Mouse (Mus musculus): ENCODE results near the gene Nrxn2. TPM values are rescaled to one million over a fixed set of nuclear protein-coding genes. Genes with fewer than 3 reads are reported as not detected.

Gene Nrxn2
- polyA plus RNA-seq (2011; ENCODE audit: insufficient read length, low read depth, missing spikeins) = 0.13 and 0.39 TPM in 2 replicates

DNA sequence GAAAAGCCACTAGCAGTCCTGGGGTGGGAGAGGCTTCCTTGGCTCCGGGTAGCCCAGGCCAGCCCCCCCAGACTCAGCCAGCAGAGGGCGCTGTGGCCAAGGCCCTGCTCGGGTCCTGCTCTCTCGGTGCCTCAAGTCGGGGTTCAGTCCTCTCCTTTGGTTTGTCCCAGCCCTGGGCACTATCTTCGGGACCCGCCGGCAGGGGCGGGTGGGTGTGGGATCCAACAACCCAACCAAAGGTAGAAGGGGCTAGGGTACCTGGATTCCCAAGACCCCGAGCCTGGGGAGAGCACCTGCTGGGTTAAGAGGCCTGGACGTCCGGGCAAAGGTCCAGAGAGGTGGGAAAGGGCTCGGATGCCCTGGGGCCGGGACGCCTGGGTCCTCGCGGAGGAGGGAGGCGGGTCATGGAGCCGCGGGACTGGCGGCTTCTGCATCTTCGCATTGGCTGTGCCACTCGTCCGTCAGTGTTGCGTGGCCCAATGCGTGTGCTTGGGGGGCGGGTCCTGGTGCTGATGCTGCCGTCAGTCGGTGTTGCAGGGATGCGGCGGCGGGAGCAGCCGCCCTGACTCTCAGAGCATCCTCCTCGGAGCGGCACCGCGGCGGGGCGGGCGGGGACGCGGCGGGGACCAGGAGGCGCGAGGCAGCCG lies at the start of gene Nrxn2:
Gene Nrxn2, plus strand, starts transcription at position 499 of the 647 bp plus-strand sequence.
- H3K27ac ChIP-seq (ENCODE audit: insufficient read depth, low read length) = no peak within 1 kb of the TSS
- H3K4me1 ChIP-seq (ENCODE audit: control insufficient read depth, insufficient read depth, low read length) = no peaks in the 10 kb centered on the region
- H3K4me3 ChIP-seq (ENCODE audit: insufficient read depth, low read length) = peak within 1 kb of the TSS; percentile 33
- peak; percentile 79 for TF ChIP-seq CTCF (IDR thresholded peaks at IDR 0.05; ENCODE audit: borderline replicate concordance, insufficient read depth, low read length)
- no peak for TF ChIP-seq POLR2A (IDR thresholded peaks at IDR 0.05; ENCODE audit: low read depth, low read length)

DNA sequence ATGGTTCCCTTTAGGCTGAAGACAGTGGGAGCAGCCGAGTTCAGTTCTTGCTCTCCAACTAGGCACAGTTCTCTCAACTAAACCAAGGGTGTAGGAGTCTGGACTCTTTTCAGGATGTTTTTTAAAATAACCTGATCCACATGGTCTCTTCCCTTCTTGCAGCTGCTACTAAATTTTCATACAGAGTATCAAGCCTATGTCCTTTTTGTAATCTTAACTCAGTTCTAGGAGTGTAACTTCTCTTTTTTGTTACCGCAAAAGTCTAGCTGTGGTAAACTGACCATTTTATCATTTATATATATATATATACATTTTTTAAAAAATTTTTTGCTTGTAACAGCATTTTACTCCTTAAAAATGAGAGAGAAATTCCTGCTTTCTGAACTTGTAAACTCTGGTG lies 48.4 kb upstream of the Nrxn2 start:
- H3K27ac ChIP-seq (ENCODE audit: insufficient read depth, low read length) = no peak overlapping the region
- TF ChIP-seq CTCF (IDR thresholded peaks at IDR 0.05; ENCODE audit: borderline replicate concordance, insufficient read depth, low read length) (no peak), POLR2A (IDR thresholded peaks at IDR 0.05; ENCODE audit: low read depth, low read length) (no peak)
- peaks cover 14% of the 10 kb centered on the region for H3K4me1 ChIP-seq (ENCODE audit: control insufficient read depth, insufficient read depth, low read length)
- no peak overlapping the region for H3K4me3 ChIP-seq (ENCODE audit: insufficient read depth, low read length)

DNA sequence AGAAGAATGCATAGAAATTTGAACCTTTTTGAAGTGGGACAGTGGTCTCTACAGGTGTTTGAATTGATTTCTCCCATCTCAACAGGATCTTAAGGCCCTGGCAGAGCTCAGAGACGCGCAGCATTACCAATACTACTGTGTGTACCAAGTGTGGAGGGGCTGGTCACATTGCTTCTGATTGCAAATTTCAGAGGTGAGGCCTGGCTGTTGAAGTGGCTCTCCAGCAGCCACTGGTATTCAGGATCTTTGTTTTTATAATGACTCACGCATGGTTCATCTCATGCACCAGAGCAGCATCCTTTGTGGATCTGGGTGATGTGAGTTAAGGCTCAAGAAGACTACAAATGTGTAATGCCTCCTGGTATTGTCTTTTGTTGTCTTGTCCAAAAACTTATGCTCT lies 46.1 kb upstream of the Nrxn2 start:
- H3K27ac ChIP-seq (ENCODE audit: insufficient read depth, low read length) = no peak overlapping the region
- H3K4me1 ChIP-seq (ENCODE audit: control insufficient read depth, insufficient read depth, low read length) = peaks cover 8% of the 10 kb centered on the region
- TF ChIP-seq CTCF (IDR thresholded peaks at IDR 0.05; ENCODE audit: borderline replicate concordance, insufficient read depth, low read length) = no peak
- no peak for TF ChIP-seq POLR2A (IDR thresholded peaks at IDR 0.05; ENCODE audit: low read depth, low read length)
- H3K4me3 ChIP-seq (ENCODE audit: insufficient read depth, low read length) = no peak overlapping the region

DNA sequence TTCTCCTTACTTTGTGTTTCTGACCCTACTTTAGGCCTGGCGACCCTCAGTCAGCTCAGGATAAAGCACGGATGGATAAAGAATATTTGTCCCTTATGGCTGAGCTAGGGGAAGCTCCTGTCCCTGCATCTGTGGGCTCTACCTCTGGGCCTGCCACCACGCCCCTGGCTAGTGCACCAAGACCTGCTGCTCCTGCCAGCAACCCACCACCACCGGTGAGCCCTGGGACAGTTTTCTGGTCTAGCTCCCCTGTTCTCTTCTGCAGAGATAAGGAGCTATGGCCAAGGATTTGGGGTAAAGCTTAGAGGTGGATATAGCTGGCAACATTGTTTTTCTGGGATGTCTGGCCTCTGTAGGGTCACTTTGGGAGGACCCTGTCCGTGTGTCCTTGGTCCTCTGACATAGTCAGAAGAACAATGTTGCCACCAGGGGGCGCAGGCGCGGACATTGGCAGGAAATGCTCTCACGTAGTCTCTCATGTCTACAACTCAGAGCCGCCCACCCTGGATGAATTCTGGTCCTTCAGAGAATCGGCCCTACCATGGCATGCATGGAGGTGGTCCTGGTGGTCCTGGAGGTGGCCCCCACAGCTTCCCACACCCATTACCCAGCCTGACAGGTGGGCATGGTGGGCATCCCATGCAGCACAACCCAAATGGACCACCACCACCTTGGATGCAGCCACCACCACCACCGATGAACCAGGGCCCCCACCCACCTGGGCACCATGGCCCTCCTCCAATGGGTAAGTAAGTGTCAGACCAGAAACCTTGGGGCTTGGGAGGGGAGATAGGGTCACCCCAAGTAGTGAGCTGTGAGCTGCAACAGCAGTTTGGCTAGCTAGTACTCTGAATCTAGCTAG lies 44.8 kb upstream of the Nrxn2 start:
- TF ChIP-seq CTCF (IDR thresholded peaks at IDR 0.05; ENCODE audit: borderline replicate concordance, insufficient read depth, low read length) (peak; percentile 67; the same call in 1 of the 2 replicates), POLR2A (IDR thresholded peaks at IDR 0.05; ENCODE audit: low read depth, low read length) (no peak)
- Histone ChIP-seq H3K4me1 (ENCODE audit: control insufficient read depth, insufficient read depth, low read length) (peaks cover 7% of the 10 kb centered on the region), H3K4me3 (ENCODE audit: insufficient read depth, low read length) (no peak overlapping the region), H3K27ac (ENCODE audit: insufficient read depth, low read length) (no peak overlapping the region)

DNA sequence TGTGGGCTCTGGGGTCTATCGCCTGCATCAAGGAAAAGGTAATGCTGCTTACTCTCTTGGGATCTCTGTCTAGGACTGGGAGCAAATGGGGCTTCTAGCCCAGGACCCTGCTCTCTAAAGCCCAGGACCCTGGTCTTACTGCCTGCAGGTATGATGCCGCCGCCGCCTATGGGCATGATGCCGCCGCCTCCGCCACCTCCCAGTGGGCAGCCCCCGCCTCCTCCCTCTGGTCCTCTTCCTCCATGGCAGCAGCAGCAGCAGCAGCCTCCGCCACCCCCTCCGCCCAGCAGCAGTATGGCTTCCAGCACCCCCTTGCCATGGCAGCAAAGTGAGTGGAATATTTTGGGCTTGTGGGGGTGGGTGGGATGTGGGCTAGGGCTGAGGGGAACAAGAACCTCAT lies 44.0 kb upstream of the Nrxn2 start:
- TF ChIP-seq CTCF (IDR thresholded peaks at IDR 0.05; ENCODE audit: borderline replicate concordance, insufficient read depth, low read length) (no peak), POLR2A (IDR thresholded peaks at IDR 0.05; ENCODE audit: low read depth, low read length) (no peak)
- Histone ChIP-seq H3K27ac (ENCODE audit: insufficient read depth, low read length) (no peak overlapping the region), H3K4me3 (ENCODE audit: insufficient read depth, low read length) (no peak overlapping the region), H3K4me1 (ENCODE audit: control insufficient read depth, insufficient read depth, low read length) (peaks cover 7% of the 10 kb centered on the region)

DNA sequence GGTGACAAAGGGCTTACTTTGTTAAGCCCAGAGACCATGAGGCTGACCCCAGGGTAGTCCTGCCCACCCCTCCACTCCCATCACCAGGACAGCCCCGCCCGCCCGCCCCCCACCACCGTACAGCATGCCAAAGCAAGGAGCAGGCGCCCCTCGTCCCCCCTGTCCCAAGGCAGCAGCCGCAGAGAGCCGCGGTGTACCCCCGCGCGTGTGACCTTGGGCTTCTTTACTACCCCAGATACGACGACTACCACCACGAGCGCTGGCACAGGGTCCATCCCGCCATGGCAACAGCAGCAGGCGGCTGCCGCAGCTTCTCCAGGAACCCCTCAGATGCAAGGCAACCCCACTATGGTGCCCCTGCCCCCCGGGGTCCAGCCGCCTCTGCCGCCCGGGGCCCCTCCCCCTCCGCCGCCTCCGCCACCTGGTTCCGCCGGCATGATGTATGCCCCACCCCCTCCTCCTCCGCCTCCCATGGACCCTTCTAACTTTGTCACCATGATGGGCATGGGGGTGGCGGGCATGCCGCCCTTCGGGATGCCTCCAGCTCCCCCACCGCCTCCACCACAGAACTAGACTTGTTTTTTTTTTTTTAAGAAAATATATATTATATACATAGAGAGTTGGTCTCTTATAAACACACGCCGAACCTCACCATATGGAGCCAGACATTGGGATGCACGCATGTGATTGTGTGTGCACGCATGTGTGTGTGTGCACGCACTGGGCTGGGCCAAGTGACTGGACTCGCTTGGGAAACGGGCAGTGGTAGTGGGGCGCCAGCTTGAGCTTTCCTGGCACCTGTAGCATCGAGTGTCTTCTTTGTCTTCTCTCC lies 42.9 kb upstream of the Nrxn2 start:
- Histone ChIP-seq H3K4me3 (ENCODE audit: insufficient read depth, low read length) (no peak overlapping the region), H3K4me1 (ENCODE audit: control insufficient read depth, insufficient read depth, low read length) (peaks cover 7% of the 10 kb centered on the region), H3K27ac (ENCODE audit: insufficient read depth, low read length) (no peak overlapping the region)
- no peak for TF ChIP-seq CTCF (IDR thresholded peaks at IDR 0.05; ENCODE audit: borderline replicate concordance, insufficient read depth, low read length)
- TF ChIP-seq POLR2A (IDR thresholded peaks at IDR 0.05; ENCODE audit: low read depth, low read length) = no peak

DNA sequence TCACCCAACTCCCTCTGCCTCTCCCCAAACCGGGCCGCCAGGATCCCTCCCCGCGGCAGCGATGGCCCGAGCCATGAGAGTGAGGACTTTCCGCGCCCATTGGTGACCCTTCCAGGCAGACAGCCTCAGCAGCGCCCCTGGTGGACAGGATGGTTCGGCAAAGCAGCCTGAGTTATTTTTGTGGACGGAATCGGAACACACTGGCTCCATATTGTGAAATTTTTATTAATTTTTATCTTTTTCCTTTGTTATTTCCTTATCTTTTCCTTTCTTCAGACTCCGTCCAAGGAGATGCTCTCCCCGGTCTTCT lies 42.3 kb upstream of the Nrxn2 start:
- no peak for TF ChIP-seq POLR2A (IDR thresholded peaks at IDR 0.05; ENCODE audit: low read depth, low read length)
- peak; percentile 48; the same call in 1 of the 2 replicates for TF ChIP-seq CTCF (IDR thresholded peaks at IDR 0.05; ENCODE audit: borderline replicate concordance, insufficient read depth, low read length)
- no peak overlapping the region for H3K27ac ChIP-seq (ENCODE audit: insufficient read depth, low read length)
- peaks cover 7% of the 10 kb centered on the region for H3K4me1 ChIP-seq (ENCODE audit: control insufficient read depth, insufficient read depth, low read length)
- no peak overlapping the region for H3K4me3 ChIP-seq (ENCODE audit: insufficient read depth, low read length)

DNA sequence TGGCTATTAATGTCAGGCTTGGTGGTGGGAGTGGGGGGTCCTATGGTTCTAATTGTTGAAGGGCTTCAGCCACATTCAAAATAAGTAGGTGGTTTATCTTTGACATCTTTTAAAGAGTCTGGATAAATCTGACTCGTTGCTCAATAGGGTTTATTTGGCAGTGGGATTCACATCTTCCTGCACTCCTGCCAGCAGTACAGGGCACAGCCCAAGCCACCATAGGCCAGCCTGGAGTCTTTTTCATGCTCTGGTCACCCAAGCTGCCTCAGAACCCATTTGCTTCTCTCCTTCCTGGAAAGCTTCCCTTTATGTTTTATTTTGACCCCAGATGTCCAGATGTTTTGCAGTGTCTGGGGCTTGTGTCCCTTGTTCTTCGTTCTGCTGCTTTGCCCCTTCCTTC lies 41.9 kb upstream of the Nrxn2 start:
- Histone ChIP-seq H3K27ac (ENCODE audit: insufficient read depth, low read length) (no peak overlapping the region), H3K4me1 (ENCODE audit: control insufficient read depth, insufficient read depth, low read length) (peaks cover 7% of the 10 kb centered on the region), H3K4me3 (ENCODE audit: insufficient read depth, low read length) (no peak overlapping the region)
- TF ChIP-seq POLR2A (IDR thresholded peaks at IDR 0.05; ENCODE audit: low read depth, low read length) (no peak), CTCF (IDR thresholded peaks at IDR 0.05; ENCODE audit: borderline replicate concordance, insufficient read depth, low read length) (no peak)

DNA sequence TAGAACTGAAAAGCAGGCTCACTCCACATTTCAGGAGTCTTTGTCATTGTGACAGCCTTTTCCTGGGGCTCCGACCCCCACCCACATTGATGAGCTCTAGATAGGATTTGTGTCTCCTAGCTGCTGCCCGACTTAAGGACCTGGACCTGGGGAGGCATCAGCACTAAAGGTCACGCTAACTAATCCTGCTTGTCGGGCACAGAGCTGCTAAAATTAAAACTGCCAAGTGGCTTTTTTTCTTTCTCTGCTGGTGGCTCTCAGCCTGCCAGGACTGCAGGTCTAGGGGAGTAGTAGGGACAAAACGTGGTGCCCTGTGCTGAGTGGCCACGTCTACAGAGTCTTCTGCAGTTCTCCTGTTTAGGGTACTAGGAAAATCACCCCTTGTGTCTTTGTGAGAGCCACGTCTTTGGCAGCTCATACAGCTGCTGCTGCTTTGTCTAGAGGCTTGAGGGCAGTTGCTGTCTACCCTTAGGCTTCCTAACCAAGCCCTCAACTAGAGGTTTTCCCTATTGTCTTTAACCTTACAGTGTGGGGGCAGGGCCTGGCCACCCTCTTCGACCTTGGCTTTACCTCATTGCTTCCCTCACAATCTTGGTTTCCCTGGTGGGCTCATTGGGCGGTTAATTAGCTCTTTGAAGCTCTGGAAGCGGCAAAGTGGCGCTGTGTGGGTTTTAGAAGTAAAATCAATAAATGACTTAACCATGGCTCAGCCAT lies 41.0 kb upstream of the Nrxn2 start:
- Histone ChIP-seq H3K4me1 (ENCODE audit: control insufficient read depth, insufficient read depth, low read length) (no peaks in the 10 kb centered on the region), H3K4me3 (ENCODE audit: insufficient read depth, low read length) (no peak overlapping the region), H3K27ac (ENCODE audit: insufficient read depth, low read length) (no peak overlapping the region)
- TF ChIP-seq CTCF (IDR thresholded peaks at IDR 0.05; ENCODE audit: borderline replicate concordance, insufficient read depth, low read length) = no peak
- TF ChIP-seq POLR2A (IDR thresholded peaks at IDR 0.05; ENCODE audit: low read depth, low read length) = no peak

Data from embryonic fibroblast, embryonic 13.5 days (primary cell).